Mouse (Mus musculus) frontal cortex, postnatal 36 days (tissue): ENCODE results near the gene Cfd.

Experiments
- DNase-seq, 2 experiments: peaks; one replicate each; pipeline ENCODE4 v3.0.0; 2022; ENCODE audit warnings: low spot score in 2 of 2

Cfd gene

DNA sequence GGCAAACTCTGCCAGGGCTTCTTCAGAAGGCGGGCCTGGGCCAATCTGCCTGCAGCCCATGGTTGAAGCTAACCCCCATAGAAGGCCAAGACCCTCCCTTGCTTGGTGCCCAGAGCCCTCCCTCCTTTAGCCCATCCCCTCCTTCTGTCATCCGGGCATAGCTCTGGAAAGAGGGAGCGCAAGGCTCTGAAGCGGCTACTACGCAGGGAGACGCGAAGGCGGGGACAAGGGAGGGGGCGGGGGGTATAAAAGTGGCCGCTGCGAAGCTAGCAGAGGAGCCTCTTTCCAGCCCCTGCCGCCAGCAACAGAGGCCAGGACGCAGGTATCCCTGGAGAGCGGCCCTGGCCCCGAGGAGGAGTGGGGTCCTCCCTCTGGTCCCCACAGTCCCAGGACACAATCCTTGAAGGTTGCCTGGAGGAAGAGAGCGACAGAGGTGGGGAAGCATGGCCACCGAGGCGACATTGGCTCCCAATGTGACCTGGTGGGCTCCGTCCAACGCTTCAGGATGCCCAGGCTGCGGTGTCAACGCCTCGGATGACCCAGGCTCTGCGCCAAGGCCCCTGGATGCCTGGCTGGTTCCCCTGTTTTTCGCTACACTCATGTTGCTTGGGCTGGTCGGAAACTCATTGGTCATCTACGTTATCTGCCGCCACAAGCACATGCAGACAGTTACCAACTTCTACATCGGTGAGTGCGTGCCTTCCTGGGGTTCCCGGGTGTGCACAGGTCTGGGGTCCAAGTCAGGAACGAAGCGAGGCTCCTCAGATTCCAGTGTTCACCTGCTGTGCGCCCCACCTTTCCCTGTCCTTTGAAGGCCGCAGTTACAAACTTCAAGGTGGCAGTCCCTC, 27.8 kb downstream of the Cfd start:
- no peak for DNase-seq

DNA sequence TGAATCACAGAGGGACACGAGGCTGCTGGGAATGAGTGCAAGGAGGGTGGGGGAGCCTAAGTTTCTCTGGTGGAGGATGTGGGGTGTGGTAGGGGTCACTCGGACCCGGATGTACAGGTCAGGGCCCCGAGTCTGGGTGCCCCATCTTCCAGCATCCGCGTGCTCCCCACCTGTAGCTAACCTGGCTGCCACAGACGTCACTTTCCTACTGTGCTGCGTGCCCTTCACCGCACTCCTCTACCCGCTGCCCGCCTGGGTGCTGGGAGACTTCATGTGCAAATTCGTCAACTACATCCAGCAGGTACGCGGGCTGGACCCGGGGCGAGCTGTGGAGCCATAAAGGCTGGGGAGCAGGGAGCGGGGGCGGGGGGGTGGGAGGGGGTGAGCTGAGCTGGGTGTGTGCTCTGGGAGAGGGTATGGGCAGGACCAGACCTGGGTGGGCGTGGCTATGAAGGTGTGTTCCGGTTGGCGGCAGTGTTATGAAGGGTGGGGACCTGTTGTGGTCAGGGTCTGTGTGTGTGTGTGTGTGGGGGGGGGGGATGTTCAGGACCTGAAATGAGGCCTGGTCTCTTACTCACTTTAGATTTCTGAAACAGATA, 28.7 kb downstream of the Cfd start:
- no peak for DNase-seq

DNA sequence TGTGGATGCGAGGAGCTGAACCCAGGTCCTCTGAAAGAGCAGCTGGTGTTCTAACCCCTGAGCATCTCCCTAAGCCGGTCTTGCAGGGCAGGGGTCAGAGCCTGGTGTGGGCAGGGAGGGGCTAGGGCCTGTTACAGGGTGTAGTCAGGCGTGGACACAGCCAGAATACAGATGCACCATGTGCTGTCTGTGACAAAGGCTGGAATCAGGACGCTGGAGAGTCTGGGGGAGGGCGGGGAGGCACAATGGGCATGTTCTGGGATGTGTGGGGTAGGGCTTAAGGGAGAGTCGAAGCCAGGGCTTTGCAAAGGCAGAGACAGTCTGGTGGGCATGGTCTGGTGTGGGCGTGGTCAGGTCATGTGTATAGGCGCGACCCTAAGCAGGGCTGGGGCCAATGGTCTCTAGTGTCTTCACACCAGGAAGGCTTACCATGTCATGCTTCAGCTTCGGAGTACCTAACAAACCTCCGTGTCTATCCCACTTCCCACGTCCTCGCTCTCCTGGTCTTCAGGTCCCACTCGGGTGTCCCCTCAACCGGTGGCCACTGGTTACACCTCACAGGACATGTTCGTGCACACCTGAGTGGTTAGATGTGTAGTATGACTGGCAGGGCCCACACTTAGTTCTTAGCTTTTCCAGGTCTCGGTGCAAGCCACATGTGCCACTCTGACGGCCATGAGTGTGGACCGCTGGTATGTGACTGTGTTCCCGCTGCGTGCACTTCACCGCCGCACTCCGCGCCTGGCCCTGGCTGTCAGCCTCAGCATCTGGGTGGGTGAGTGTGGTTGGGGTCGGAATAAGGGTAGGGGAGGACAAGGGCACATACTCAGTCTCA, 29.6 kb downstream of the Cfd start:
- no peak for DNase-seq

DNA sequence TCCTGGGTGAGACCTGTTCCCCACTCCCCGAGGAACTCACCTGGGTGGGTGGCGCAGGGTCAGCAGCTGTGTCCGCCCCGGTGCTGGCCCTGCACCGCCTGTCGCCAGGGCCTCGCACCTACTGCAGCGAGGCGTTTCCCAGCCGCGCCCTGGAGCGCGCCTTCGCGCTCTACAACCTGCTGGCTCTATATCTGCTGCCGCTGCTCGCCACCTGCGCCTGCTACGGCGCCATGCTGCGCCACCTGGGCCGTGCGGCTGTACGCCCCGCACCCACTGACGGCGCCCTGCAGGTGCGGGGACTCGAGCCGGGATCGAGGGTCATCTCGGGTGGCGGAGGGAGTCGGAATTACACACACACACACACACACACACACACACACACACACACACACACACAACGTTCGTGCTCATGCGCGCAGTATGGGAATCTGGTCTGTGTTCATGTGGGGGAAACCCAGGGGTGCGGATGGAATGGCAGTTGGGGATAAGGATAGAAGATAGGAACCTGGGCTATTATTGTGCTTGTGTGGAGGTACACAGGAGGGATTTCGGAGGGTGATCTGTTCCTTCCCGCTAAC, 30.4 kb downstream of the Cfd start, which contains the start of gene R3hdm4:
TSS of gene R3hdm4 (minus strand) at position 251 of the 578 bp plus-strand sequence.
- DNase-seq: no peak

DNA sequence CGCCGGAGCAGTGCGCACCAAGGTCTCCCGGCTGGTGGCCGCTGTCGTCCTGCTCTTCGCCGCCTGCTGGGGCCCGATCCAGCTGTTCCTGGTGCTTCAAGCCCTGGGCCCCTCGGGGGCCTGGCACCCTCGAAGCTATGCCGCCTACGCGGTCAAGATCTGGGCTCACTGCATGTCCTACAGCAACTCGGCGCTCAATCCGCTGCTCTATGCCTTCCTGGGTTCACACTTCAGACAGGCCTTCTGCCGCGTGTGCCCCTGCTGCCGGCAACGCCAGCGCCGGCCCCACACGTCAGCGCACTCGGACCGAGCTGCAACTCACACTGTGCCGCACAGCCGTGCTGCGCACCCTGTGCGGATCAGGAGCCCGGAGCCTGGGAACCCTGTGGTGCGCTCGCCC, 30.9 kb downstream of the Cfd start:
- no peak for DNase-seq

DNA sequence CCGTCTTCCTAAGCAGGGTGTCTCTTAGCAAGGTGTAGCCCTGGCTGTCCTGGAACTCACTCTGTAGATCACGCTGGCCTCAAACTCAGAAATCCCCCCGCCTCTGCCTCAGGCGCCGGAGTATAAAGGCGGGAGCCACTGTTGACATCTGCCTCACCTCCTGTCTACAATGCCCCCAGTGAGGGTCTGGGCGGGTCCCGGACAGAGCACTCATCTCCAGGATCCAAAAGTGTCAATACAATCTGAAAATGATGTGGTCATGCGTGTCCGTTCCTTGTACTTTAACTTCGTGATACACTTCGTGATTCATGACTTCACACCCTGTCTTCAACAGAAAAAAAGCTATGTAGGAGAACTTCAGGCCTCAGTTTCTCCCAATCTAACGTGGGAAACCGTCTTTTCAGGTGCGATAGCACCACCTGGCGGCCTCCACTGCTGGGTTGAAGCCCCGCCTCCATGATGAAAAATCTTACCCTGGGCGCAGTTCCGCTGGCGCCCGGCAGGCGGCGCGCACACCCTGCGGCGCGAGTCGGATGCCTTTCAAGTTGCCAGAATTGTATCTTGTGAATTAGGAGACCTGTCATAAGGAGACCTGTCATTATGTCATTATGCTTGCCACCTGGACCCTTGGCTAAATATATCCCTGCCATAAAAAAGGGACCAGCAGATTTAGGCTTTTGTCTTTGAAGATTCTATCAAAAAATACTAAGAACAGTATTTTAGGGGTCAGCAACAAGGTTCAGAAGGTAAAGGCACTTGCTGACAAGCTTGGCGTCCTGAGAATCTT, 34.5 kb downstream of the Cfd start:
- peak; percentile 95 to 98 for DNase-seq

DNA sequence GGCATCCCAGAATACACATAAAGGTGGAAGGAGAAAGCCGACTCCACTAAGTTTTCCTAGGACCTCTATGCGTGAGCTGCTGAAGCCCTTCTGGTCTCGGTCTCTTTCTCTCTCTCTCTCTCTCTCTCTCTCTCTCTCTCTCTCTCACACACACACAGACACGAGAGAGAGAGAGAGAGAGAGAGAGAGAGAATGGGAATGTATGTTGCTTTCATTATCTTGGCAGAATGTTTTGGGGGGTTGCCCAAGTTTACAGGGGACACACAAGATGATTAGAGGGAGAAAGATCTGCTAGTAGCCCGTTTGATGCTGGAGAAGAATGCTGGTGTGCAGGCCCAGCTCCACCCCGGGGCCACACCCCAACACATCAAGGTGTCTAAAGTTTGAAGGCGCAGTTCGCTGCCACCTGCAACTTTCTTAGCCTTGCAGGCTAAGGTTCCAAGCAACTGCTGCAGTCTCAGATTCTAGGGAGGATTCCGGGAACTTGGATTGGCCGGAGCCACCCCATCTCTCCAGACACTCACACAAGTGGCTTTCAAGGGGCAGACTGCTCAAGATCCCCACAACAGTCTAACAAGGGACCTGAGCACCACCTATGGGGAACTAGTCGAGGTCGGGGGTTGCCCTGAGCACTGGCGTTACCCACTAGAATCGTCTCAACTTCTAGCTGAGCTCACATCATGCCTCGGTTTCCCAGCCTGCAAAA, 35.3 kb downstream of the Cfd start:
- DNase-seq: no peak

DNA sequence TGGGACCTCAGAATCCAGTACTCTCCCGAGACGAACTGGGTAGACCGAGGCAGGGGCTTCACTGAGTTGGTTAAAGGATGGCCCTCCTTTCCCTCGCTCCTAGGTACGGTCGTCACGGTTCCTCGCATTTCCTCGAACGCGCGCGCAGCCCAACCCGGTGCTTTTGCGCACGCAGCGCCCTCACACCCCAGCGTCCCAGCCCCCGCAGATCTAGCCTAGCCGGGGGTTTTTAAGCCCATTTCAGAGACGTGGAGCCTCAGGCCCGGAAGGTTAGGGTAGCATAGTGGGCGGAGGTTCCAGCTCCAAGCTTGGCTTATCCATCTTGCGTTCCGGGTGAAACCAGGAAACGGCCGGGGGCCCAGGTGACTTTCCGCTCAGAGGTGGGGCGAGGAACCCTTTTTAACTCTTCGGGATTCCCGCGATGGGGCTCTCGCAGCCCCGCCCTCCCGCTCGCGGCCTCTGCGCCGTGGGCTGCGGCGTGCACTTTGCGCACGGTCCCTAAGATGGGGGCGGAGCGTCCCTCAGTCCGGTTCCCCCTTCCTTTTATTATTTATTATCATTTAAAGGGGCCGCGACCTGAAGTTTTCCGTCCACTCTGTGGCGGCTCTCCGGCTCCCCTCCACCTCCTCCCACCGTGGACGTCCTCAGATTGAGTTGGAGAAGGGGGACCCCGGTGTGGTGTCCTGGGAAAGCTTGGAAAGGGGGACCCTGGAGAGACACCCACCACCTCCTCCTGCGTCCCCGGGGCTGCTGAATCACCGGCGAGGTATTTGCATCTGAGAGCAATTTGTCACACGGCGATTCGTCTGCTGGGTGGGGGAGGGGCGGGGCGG, 36.1 kb downstream of the Cfd start, which contains the start of gene Arid3a:
TSS of gene Arid3a (plus strand) at position 553 of the 833 bp plus-strand sequence.
- DNase-seq: peak; percentile 87 to 89

DNA sequence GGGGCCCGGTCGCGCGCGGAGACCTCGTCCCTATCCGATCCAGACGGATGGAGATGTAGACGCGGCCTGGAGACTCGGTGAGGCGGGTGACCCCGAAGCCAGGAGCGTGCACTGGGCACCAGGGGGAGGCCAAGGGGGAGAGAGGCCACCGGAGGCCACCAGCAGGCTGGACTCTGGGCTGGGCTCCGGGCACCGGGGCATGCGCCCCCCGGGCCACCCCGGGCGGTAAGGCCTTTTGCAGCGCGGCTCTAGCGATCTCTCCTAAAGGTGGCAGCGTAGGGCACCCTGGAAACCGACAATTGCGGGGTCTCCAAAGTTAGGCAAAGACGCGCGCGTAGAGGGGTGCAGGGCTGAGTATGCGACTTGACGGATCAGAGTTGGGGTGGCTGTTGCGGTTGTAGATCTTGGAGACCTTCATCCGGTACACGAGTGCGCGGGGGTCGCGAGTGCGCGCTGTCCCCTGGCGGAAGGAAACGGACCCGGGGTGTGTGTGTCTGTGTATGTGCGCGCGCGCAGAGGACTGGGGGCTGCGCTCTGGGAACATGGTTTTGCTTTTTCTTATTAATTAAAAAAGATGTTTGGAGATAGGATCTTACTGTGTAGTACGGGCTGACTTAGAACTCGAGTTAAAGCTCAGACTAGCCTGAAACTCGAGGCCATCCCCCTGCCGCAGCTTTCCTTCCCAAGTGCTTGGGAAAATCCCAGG, 36.8 kb downstream of the Cfd start:
- DNase-seq: peak; percentile 36 to 58

DNA sequence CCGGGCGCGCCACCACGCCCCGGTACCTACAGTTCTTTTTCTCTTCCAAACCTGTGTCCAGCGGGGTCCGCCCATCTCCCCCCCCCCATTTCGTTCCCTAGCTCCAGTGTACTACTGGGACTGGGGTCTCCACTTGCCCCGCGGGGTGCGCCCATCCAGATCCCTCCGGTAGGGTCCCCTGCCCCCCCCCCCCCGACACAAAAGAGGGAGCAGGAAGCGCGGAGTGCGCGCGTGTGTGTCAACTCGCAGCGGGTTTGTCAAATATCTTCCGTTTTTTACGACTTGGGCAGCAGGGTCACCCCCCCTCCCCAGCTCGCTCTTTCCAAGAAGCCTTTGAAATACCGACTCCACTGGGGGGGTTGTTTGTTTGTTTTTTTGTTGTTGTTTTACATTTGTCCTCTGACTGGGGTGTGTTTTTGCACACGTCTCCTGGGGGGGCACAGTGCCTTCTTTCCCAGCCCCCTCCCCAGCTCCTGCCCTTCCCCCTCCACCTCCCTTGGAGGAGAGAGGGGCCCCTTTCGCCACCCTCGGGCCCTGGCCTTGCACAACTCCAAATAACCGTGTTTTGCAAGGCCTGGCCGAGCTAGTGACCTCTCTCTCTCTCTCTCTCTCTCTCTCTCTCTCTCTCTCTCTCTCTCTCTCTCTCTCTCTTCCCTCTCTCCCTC, 37.5 kb downstream of the Cfd start:
- no peak for DNase-seq

DNA sequence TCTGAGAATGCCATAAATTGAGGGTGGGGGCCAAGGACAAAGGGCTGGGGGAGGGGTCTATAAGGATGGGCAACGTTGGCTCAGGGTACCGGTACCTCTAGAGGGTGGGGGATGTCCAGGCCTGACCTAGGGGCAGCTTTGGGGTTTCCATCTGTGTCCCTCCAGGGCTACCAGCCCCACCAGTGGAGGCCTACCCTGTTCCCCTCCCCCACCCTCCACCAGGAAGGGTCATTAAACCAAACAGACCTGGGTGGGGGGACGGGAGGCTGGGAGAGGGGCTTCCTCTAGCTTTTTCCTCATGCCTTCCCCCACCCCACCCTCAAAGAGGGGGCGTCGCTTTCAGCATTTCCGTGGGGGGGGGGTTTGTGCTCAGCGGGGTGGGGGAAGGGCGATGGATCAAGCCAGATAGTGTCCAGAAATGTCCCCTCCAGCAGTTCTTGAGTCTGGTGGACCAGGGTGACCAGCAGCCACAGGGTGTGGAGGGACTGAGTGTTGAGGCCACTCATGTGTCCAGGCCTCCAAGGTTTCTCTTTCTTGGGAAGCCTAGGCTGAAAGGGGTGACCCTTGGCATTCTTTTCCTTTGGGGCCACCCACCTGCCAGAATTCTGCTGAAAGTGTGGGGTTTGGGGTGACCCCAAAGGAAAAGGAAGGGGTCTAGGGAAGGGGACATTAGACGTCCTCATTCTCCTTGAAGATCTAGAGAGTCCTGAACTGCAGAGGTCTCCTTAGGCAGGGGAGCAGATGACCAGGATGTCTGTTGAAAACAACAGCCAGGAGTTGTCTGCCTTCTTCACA, 38.5 kb downstream of the Cfd start:
- no peak for DNase-seq

DNA sequence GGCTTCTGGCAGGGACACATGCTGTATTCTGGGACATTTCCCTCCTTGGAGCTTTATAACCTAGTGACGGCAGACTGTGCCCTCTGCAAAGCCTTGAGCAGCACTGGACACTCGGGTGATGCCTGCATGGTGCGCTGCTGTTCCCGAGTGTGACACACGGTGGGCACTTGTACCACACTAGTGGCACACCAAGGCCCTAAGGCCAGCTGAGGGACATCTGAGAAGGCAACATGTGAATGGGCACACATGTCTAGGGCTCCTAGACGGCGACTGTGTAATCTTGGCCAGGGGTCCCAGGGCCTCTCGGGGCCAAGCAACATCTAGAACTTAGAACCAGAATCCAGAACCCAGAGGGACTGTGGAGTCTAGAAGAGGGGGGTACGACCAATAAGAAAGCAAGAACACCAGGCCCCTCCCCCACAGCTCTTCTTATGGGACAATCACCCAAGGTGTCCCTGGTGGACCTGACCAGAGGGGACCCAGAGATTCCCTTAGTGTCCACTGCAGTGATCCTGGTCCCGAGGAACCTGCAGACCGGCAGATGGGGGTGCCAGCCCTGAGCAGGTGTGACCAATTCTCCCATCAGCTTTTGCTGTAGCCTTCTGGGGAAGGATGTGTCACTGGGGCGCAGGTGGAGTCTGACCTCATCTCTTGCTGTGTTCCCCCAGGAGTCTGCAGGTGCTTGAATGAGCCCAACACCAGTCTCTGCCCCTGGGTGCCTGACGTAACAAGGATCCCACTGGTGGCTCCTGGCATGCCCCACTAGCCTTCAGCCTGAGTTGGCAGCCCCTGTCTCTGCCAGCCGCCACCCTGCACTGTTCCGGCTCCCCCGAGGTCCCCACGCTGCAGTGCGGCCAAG, 39.5 kb downstream of the Cfd start:
- DNase-seq: no peak

DNA sequence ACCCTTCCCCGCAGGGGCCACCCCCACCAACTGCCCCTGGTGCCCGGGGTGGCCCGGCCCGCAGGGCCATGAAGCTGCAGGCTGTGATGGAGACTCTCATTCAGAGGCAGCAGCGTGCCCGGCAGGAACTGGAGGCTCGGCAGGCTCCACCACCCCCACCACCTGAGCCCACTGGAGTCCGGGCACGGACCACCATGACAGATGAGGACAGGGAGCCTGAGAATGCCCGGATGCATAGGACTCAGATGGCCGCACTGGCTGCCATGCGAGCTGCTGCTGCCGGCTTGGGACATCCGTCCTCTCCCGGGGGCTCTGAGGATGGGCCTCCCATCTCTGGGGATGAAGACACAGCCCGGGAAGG, 40.2 kb downstream of the Cfd start:
- no peak for DNase-seq

DNA sequence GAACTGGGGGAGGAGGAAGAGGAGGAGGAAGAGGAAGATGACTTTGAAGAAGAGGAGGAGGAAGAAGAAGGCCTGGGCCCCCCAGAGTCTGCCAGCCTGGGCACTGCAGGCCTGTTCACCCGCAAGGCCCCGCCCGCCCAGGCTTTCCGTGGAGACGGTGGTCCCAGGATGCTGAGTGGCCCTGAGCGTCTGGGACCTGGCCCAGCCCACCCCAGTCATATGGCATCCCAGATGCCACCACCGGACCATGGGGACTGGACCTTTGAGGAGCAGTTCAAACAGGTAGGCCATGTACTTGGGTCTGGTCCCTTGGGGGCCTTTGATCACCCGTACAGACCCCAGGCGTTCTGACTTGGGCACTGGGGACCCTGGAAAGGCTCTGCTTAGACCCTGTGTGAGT, 41.1 kb downstream of the Cfd start:
- no peak for DNase-seq

DNA sequence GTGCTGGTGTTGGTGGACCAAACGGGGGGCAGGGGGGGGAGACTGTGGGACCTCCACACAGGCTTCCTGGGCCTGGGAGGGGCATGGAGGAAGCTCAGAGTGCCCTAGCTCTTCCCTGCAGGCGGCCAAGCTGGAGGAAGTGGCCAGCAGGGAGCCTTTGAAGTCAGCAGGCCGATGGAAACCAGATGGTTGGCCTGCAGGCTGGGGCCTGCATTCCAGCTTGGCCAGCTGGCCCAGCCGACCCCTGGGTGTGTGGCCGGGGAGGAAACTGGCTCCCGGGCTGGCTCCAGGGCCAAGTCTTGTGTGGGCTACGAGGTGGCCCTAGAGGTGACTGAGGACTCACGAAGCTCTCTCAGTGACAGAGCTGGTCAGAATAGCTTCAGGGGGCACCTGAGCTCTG, 42.1 kb downstream of the Cfd start:
- DNase-seq: peak in 1 of 2 experiments; percentile 45

DNA sequence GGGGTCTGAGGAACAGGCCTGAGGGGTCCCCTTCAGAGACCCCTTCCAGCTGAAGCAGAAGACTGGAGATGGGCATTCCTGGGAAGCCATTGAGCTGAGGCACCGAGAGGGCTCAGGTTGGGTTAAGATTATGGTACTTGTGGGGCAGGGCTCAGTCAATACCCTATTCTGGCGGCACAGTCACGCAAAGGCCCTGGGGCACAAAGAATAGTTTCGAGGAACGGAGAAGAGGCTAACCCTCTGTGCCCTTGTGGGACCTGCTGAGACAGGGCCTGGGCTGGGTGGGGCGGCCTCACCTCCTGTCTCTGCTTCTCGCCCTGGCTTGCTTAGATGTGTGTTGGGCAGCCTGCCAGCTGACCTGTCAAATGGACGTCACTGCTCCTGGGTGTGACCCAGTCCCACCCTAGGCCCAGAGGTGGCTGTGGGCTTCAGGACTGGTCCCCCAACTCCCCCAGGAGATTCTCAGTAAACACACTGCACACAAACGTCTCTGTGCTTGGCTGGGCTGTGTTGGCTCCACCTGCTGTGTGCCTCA, 42.6 kb downstream of the Cfd start:
- DNase-seq: no peak
